Mouse (Mus musculus): ENCODE results near the gene Igfbp6.

The Igfbp6 gene

DNA sequence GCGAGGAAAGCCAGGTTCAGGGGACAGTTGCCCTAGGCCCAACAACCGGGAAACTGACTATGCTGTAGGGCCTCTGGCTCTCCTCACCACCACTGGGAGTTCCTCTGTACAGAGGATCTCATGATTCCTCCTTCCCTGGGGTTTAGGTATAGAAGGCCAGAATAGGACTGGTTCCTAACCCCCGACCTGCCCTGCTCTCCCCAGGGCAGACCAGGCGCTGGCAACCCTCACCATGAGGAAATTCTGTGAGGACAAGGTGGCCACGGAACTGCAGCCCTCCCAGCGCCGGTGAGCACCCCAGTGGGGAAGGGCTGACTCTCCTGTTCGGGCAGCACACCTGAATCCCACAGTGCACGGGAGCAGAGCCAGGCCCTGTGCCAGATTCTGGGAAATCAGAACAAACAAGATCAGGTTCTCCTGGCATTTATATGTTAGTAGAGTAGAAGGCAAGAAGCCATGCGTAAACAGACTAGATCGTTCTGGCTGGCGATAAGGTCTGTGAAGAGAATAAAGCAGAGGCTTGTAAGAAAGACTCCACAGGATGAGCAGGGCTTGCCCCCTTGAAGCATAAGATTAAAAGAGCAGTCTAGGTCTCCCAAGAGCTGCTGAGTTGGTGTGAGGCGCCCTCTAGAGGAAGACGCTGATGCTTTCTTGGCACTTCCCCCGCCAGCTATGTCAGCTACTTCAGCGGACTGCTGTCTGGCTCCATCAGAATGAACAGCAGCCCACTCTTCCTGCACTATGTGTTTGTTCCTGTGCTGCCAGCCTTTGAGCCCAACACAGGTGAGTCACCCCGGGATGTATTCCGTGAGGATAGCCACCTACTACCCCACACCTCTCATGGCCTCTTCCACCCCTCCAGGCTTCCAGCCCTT lies 35.3 kb upstream of the Igfbp6 start:
- DNase-seq (ENCODE audit: low read depth in 2 of 2, low spot score in 2 of 2) = peak; percentile 60 to 77

DNA sequence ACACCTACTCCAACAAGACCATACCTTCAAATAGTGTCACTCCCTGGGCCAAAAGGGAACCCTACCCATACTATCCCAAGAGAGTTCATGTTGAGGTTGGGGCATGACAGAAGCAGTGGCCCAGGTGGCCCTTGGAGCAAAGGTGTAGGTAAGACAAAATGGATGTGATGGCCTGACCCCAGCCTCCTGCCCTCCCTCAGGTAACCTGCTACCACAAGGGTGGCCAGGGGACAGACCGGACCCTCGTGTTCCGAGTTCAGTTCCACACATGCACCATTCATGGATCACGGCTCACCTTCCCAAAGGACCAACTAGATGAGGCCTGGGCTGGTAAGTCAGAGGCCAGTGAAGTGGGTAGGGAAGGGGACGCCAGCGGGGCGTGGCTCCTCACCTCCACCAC lies 33.9 kb upstream of the Igfbp6 start:
- no peak for DNase-seq (ENCODE audit: low read depth in 2 of 2, low spot score in 2 of 2)

DNA sequence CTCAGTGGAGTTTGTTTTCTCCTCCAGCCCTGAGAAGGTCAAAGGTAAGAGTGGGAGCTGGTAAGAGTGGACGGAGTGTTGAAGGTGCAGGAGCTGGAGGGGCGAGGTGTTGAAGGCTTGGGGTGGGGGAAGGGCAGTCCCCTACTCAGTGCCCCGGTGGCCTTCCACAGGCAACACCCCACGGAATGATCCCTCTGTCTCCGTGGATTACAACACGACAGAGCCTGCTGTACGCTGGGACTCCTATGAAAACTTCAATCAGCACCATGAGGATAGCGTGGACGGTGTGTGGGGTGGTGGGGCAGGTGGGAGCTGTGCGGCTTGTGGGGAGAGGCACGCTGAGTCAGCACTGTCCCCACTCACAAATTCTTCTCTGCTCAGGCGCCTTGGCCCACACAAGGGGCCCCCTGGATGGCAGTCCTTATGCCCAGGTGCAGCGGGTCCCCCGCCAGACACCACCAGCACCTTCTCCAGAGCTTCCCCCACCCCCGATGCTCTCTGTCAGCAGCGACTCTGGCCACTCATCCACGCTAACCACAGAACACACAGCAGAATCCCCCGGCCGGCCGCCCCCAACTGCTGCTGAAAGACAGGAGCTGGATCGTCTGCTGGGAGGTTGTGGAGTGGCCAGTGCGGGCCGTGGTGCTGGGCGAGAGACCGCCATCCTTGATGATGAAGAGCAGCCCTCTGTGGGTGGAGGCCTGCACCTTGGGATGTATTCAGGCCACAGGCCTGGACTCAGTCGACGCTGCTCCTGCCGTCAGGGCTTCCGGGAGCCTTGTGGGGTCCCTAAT lies 33.3 kb upstream of the Igfbp6 start:
- no peak for DNase-seq (ENCODE audit: low read depth in 2 of 2, low spot score in 2 of 2)

DNA sequence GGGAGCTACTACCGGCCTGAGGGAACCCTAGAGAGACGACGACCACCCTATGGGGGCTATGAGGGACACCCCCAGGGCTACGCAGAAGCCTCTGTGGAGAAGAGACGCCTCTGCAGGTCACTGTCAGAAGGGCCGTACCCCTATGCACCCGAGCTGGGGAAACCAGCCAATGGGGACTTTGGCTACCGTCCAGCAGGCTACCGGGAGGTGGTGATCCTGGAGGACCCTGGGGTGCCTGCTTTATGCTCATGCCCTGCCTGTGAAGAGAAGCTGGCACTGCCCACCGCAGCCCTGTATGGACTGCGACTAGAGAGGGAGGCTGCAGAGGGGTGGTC lies 32.7 kb upstream of the Igfbp6 start:
- no peak for DNase-seq (ENCODE audit: low read depth in 2 of 2, low spot score in 2 of 2)

DNA sequence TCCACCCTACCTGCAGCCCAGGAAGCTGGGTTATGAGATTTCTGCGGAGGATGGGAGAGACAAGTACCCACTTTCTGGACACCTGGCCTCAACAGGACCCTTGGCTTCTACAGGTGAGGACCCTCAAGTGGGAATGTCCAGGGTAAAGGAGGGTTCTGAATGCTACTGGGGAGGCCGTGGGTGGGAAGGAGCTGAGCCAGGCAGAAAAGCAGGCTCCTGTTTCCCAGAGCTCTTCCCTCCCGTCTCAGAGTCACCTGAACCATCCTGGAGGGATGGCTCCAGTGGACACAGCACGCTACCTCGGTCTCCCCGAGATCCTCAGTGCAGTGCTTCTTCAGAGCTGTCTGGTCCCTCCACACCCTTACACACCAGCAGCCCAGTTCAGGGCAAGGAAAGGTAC lies 32.0 kb upstream of the Igfbp6 start:
- DNase-seq (ENCODE audit: low read depth in 2 of 2, low spot score in 2 of 2) = no peak

DNA sequence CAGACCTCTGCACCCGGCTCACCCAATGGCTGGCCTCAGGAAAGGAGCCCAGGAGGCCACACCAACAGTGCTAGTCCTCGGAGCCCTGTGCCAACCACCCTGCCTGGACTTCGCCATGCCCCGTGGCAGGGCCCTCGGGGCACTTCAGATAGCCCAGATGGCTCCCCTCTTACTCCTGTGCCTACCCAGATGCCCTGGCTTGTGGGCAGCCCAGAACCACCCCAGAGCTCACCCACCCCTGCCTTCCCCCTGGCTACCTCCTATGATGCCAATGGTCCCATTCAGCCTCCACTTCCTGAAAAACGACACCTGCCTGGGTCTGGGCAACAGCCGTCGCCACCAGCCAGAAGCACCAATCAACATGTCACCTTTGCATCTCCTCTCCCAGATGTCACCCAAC lies 31.3 kb upstream of the Igfbp6 start:
- no peak for DNase-seq (ENCODE audit: low read depth in 2 of 2, low spot score in 2 of 2)

DNA sequence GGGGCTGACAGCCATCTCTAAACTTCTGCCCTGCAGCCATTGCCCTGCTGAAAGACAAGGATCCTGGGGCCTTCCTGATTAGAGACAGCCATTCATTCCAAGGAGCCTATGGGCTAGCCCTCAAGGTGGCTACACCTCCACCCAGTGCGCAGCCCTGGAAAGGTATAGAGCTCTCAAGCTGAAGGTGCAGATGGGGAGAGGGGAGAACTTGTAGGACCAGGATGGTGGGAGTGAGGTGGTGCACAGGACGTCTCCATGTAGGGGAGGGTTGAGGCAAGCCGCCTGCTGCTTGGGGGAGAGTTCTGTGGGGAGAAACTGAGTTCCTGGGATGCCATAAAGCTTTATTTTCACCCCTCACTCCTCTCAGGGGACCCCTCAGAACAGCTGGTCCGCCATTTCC lies 30.5 kb upstream of the Igfbp6 start:
- DNase-seq (ENCODE audit: low read depth in 2 of 2, low spot score in 2 of 2) = no peak

DNA sequence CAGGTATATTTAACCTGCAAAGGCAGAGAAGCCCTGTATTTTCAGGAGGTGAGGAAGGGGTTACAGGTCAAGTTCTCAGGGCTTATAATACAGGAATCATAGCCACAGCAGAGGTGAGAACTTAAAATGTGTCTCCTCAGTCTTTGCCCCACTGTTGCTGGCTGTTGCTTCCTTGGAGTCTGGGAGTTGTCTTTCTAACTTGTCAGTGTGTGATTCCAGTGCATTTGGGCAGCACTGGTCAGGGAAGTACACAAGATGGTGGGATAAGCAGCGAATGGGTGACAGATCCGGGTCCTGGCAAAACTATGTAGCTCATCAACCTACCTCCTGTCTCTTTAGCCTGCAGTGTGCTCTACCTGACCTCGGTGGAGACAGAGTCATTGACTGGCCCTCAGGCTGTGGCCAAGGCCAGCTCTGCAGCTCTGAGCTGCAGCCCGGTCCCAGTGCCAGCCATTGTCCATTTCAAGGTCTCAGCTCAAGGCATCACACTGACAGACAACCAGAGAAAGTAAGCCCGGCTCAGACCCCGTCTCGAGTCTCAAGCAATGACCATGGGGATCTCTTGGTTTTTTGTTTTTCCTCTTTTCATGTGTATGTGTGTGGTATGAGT lies 29.4 kb upstream of the Igfbp6 start:
- DNase-seq (ENCODE audit: low read depth in 2 of 2, low spot score in 2 of 2) = no peak

DNA sequence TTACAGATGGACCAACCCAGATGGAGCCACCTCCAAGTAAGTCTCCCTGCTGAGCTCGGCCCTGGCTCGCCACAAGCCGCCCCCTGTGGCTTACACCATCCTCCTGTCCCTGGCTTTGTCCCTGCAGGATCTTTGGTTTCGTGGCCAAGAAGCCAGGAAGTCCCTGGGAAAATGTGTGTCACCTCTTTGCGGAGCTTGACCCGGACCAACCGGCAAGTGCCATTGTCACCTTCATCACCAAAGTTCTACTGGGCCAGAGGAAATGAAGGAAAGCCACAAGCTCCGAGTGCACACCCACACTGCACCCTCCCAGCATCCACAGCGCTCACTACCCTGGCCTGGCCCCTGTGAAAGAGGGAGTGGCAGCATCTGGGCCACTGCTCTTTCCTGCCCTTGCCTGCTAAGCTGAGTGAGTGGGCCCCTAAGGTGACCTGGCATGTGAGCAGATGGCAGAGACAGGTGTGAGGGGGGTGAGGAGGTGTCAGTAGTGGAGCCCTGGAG lies 28.4 kb upstream of the Igfbp6 start:
- DNase-seq (ENCODE audit: low read depth in 2 of 2, low spot score in 2 of 2) = peak in 1 of 2 experiments; percentile 23

DNA sequence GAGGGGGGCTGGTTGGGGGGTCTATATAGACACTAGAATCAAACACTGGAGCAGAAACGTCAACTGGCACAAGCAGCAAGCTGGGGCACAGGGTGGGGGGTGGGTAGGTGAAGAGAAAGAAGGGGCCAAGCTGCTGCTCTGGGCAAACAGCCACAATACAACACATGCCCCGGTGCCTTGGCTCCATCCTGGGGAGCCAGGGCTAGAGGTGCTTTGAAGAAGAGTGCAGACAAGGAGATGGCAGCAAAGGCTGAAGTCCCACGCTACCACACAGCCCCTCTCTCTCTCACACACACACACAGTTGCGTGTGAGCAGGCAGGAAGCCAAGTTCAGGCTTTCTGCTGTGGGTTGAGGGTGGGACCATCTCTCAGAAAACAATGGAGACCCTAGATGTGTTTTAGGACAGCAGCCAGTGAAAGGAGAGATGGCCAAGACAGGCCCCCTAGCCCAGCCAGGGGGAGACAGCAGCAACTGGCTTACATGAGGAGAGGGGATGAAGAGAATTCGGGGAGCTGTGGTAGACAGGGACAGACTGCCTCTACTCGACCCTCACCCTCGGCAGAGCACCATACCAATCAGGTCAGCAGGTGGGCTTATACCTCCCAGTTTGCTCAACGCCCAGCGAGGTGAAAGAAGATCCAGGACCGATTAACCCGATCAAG lies 27.3 kb upstream of the Igfbp6 start:
- DNase-seq (ENCODE audit: low read depth in 2 of 2, low spot score in 2 of 2) = no peak

DNA sequence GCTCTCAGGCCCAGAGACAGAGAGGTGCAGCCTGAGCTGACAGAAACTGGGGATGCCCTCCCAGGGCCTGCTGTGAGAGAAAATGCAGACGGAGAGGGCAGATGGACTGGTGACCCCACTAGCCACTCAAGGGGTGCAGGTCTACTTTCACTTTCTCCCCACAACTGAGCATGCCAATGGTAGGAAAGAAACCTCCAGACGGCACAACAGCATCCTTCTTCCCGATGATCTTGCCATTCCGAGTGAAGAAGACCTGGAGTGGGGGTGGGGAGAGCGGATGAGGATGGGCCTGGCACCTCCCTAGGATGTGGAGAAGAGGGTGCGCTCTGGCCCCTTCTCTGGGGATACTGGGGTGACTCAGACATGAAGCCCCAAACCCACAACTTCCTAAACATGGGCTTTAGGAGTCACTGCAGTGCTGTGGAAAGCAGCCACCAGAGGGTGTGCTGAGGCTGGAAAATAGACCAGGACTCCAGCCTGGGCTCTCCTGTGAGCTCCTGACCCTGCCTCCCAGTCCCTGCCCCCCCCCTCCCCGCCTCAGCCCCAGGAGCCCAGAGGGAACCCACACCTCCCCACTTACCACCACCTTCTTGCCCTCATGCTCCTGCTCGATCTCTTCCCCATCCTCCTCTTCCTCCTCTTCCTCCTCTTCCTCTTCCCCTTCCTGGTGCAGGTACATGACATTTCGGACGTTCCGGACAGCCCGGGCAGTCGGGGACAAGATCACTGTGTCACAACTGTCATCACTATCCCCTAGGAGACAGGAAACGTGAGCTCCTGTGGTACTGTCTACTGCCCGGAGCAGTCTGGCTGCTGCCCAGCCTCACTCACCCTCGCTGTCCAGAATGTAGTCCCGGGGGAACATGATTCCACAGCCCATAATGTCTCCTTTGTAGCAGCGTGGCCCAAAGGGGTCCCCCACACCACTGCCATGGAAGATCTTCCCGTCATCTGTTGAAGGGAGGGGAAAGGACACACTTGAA lies 26.4 kb upstream of the Igfbp6 start:
- no peak for DNase-seq (ENCODE audit: low read depth in 2 of 2, low spot score in 2 of 2)

DNA sequence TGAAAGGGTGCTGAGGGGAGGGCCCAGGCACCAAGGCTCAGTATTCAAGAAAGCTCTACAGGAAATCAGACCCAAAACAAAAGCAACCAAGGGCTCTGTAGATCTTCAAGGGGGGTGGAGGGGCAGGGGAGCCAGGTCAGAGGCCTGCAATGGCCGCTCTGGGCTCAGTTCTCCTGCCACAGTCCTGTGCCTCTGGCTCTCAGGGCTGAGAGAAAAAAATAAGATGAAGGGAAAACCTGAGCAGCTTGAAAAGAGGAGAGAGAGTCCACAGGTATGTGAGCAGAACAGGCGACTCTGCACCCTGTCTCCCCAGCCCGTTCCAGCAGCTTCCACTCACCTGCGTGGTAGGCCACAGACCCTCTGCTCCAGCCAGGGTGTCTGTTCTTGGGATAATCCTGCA lies 25.6 kb upstream of the Igfbp6 start:
- DNase-seq (ENCODE audit: low read depth in 2 of 2, low spot score in 2 of 2) = no peak

DNA sequence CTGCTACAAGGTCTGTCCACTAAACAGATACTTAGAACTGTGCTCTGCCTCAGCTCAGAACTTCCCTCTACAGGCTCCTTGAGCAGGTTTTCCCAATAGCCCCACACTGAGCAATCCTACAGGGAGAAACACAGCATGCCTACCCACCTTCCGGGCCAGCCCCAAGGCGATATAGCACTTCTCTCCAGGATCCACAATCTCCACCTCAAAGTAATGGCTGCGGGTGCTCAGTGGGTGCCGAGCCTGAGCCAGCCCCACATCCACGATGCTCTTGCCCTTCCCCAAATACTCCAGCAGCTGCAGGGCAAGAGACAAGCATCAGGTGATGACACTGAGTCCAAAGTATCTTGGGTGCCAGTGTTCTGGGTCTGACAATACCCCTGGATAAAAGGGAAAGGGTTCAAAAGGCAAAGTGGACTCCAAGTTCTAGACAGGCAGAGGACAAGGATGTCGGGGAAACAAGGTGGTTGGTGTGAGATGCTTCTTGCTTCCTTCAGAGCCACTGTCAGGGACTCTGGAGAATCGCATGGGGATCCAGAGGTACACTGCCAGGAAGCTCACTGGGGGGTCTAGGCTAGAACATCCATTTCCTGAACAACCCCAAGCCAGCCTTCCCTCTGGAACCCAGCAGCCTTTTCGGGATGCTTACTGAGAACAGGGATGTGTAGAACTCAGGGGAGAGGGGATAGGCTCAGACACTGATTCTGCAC lies 24.9 kb upstream of the Igfbp6 start:
- DNase-seq (ENCODE audit: low read depth in 2 of 2, low spot score in 2 of 2) = no peak

DNA sequence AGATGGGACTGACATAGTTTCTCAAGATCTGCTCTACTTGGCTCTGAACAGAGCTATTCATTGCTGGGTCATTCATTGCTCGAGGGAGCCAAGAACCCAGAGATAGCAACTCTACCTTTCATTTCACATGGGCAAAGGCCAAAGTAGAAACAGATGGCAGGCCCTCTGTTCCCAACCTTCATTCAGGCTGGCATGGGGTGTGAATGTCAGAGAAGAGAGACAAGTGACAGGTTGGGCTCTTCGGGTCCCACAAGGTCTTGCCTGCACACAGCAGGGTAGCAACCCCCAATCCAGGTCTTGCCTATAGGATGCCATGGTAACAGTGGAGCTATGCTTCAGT lies 24.4 kb upstream of the Igfbp6 start:
- no peak for DNase-seq (ENCODE audit: low read depth in 2 of 2, low spot score in 2 of 2)

DNA sequence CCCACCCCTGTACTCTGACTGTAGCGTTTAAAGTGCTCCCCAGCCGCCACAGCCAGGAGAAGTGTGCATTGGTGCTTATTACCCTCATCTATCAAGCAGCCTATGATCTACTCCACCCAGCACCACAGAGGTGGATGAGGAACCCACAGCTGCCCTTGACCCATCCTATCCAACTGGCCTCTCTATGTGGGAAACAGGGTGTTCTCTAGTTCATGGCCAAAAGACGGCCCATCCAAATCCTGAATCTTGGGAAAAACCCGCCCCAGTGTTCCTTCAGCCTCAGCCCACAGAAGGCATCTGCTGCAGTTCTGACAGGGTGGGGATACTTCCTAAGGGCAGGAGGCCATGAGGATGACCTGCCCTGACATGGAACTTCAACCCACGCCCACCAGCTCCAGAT lies 23.6 kb upstream of the Igfbp6 start:
- DNase-seq (ENCODE audit: low read depth in 2 of 2, low spot score in 2 of 2) = no peak

DNA sequence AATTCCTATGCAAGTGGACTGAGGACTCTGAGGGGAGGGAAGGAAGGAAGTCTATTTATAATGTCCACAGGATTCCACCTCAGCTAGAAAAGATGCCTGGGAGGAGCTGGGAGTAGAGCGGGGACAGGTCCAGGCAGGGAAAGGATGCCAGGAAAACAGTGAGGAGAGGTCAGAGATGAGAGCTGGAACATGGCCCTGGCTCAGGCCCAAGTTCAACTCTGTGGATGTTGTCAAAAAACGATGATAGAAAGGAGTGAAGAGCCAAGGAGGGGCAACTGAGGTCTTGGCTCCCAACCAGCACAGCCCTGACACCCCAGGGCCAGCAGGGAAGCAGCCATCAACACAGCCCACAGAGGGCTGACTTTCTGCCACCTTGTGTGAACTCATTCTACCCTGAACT lies 17.9 kb upstream of the Igfbp6 start:
- DNase-seq (ENCODE audit: low read depth in 2 of 2, low spot score in 2 of 2) = no peak

DNA sequence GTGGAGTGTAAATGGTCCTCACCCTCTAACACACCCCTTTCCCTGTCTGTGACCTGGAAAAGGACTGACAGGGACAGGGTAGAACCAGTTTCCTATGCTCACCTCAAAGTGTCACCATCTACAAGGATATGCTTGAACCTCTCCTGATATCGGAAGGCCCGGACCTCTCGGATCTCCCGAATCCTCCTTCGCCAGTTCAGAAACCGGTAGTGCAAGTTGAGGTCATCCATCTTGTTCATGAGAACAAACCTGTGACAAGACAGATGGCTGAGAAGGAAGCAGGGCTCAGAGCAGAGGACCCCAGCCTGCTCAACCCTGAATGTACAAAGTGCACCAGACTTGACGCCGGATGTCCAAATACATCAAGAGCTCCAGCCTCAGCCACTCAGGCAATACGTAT lies 10.8 kb upstream of the Igfbp6 start:
- no peak for DNase-seq (ENCODE audit: low read depth in 2 of 2, low spot score in 2 of 2)

DNA sequence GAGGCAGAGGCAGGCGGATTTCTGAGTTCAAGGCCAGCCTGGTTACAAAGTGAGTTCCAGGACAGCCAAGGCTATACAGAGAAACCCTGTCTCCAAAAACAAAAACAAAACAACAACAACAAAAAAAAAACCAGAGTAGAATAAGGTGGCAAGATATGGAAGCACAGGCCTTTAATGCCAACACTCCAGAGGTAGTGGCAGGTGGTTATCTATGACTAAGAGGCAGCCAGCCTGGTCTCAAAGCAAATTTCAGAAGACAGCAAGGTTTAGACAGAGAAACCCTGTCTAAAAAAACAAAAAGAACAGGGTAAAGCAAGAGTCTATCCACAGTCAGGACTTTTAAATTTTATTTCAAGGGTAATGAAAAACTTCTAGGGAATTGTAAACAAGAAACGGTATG lies 9.5 kb upstream of the Igfbp6 start:
- DNase-seq (ENCODE audit: low read depth in 2 of 2, low spot score in 2 of 2) = no peak

DNA sequence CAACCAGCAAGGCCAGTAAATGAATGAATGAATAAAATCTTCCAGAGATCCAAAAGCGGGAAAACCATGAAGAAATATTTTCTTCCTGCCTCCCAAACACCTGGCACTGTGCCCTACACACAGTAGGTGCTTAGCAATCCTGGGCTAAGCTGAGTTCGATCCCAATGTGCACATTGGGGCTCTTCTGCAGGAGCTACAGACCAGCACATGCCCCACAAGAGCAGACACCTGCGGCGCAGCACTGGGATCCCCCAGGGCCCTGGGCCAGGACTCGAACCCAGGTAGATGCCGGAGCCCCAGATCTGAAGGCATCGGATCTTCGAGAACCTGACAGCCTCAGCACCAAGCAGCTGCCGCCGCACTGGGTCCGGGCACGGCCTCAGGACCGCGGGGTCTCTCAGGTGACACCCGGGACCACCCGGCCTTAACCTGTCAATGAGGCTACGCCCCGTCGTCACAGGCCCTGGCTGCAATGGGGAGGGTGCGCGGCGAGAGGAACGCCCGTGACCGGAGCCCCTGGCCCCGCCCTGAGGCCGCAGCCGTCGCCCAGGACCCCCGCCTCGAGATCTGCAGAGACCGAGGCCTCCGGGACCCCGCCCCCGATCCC lies 8.5 kb upstream of the Igfbp6 start:
- no peak for DNase-seq (ENCODE audit: low read depth in 2 of 2, low spot score in 2 of 2)

All from CD8-positive naive resting alpha-beta T cell, adult 2 months (primary cell).